Mouse (Mus musculus) spleen, postnatal 14 days (tissue): ENCODE results near the gene Bag5.
"Not testable (repeated sequence)": the region's sequence is repeated elsewhere in the genome, so short reads cannot be mapped to it uniquely, and the experiment has no call there.

ENCODE experiments used
- DNase-seq, 2 experiments: peaks; one replicate each; pipeline ENCODE4 v3.0.0; 2021 to 2022; ENCODE audit warnings: low spot score in 2 of 2

Bag5 gene

GRCm38 (mm10) chr12:111675797-111676580 lies 37.1 kb downstream of the Bag5 start:
- DNase-seq = no peak

GRCm38 (mm10) chr12:111674850-111675486 lies 38.1 kb downstream of the Bag5 start:
- DNase-seq = no peak

- no peak for DNase-seq
Observed at GRCm38 (mm10) chr12:111672581-111672980, 40.5 kb downstream of the Bag5 start.

GRCm38 (mm10) chr12:111672176-111672575 lies 40.9 kb downstream of the Bag5 start, which contains the start of gene Ckb:
Ckb (minus strand) TSS chr12:111672338.
- DNase-seq = no peak

- DNase-seq = no peak
Observed at GRCm38 (mm10) chr12:111671431-111671902, 41.6 kb downstream of the Bag5 start.

GRCm38 (mm10) chr12:111670976-111671375 lies 42.1 kb downstream of the Bag5 start:
- no peak for DNase-seq

GRCm38 (mm10) chr12:111670371-111670971 lies 42.6 kb downstream of the Bag5 start:
- DNase-seq = no peak

- no peak for DNase-seq
Observed at GRCm38 (mm10) chr12:111669961-111670360, 43.1 kb downstream of the Bag5 start.

GRCm38 (mm10) chr12:111669000-111669788 lies 43.9 kb downstream of the Bag5 start:
- DNase-seq = no peak

GRCm38 (mm10) chr12:111668457-111668912 lies 44.6 kb downstream of the Bag5 start:
- DNase-seq = peak; percentile 79 to 88

- no peak for DNase-seq
Observed at GRCm38 (mm10) chr12:111667421-111667820, 45.6 kb downstream of the Bag5 start.

GRCm38 (mm10) chr12:111666380-111666779 lies 46.7 kb downstream of the Bag5 start:
- no peak for DNase-seq

GRCm38 (mm10) chr12:111665041-111665880 lies 47.8 kb downstream of the Bag5 start:
- no peak for DNase-seq

GRCm38 (mm10) chr12:111664144-111664634 lies 48.9 kb downstream of the Bag5 start:
- DNase-seq = no peak

GRCm38 (mm10) chr12:111663228-111664143 lies 49.6 kb downstream of the Bag5 start:
- no peak for DNase-seq

- DNase-seq = not testable (repeated sequence)
Observed at GRCm38 (mm10) chr12:111661554-111661953, 51.5 kb downstream of the Bag5 start.

GRCm38 (mm10) chr12:111660628-111661027 lies 52.4 kb downstream of the Bag5 start:
- DNase-seq = no peak
